Mouse (Mus musculus) cerebellum, adult 2 months (tissue): ENCODE measurements around the gene Tmtc1. TPM values are rescaled to one million over a fixed set of nuclear protein-coding genes. Genes with fewer than 3 reads are reported as not detected.

ENCODE experiments used
- DNase-seq, 2 experiments: peaks; one replicate each; pipeline ENCODE4 v3.0.0; 2021
- H3K27ac ChIP-seq: fragments of 200-500 bp; 2 replicates; pipeline ENCODE4 v1.5.1; 2012; ENCODE audit warnings: low read length, control low read depth, inconsistent platforms; ENCODE audit not compliant: insufficient read depth
- H3K27me3 ChIP-seq: fragments of 200-500 bp; 2 replicates; pipeline ENCODE4 v1.6.1; 2012; ENCODE audit warnings: inconsistent platforms, mild to moderate bottlenecking, low read length, moderate library complexity; ENCODE audit not compliant: control insufficient read depth, insufficient read depth
- H3K4me1 ChIP-seq: fragments of 200-500 bp; 2 replicates; pipeline ENCODE4 v1.6.1; 2011; ENCODE audit warnings: low read length; ENCODE audit not compliant: control insufficient read depth, insufficient read depth
- H3K4me3 ChIP-seq: fragments of 200-500 bp; replicated peaks from 2 replicates; pipeline ENCODE3; 2011; ENCODE audit warnings: mild to moderate bottlenecking, low read depth, low read length, control low read depth; ENCODE audit not compliant: insufficient read depth
- CTCF ChIP-seq: fragments of 200-500 bp; IDR thresholded peaks from 2 replicates; pipeline ENCODE4 v1.5.1; 2011; ENCODE audit warnings: low read depth, mild to moderate bottlenecking, control low read depth, low read length, moderate library complexity, borderline replicate concordance; ENCODE audit not compliant: insufficient read depth
- POLR2A ChIP-seq: fragments of 200-500 bp; IDR thresholded peaks from 2 replicates; pipeline ENCODE4 v1.6.1; 2011; ENCODE audit warnings: low read length, control low read depth, borderline replicate concordance; ENCODE audit not compliant: insufficient read depth
- WGBS: fragments of 180-500 bp; shearing (Covaris S2); methylation state at CpG from one replicate; pipeline ENCODE4 v1.1.7; 2018; 5-methylcytosine and 5-hydroxymethylcytosine counted together
- polyA plus RNA-seq: library from polyadenylated mRNA; depleted of rRNA; stranded (reverse); fragments of >200 nt; gene quantifications from 2 replicates; pipeline ENCODE4 v1.2.3, GENCODE M21; 2012

Gene Tmtc1
- polyA plus RNA-seq, 1 experiment: 18.5 TPM

DNA sequence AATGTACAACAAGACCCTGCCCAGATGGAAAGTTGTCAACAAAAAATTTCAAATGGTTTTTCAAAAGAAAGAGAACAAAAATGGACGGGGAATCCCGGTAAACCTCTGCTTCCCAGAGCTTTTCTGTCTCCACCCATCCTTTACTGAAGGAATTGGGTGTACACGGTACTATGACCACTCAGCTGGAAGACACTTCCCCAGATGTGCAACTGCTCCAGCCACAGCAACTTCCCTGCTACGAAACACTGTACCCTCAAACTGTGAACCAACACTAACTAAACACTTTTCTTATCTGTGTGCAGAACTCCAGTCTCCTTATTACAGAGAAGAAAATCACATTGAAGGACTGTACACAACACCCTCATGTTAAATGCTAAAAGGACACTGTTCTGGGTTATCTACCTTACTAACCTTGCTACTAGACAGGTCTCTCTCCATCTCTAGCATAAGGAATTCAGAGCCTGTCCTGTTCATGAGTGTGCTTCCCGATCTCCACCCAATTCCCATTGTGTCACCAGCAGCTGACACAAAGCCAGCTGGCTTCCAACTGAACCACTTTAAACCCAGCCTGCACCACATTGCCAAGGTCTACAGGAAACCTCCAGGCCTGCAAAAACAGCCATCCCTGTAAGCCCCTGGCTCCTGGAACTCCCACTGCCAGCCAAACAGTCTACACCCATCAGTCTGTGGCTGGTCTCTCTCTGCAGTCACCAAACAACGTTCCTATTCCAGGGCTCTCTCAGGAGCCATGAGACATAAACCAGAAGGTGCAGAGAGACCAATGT, 59.9 kb downstream of the Tmtc1 start:
- Histone ChIP-seq H3K27ac (no peak overlapping the region), H3K4me1 (no peaks in the 10 kb centered on the region), H3K27me3 (no peaks in the 10 kb centered on the region), H3K4me3 (no peak overlapping the region)
- DNase-seq: no peak
- WGBS: 56% methylated on average over 6 of the region's 6 CpGs
- TF ChIP-seq POLR2A: no peak
- no peak for TF ChIP-seq CTCF

DNA sequence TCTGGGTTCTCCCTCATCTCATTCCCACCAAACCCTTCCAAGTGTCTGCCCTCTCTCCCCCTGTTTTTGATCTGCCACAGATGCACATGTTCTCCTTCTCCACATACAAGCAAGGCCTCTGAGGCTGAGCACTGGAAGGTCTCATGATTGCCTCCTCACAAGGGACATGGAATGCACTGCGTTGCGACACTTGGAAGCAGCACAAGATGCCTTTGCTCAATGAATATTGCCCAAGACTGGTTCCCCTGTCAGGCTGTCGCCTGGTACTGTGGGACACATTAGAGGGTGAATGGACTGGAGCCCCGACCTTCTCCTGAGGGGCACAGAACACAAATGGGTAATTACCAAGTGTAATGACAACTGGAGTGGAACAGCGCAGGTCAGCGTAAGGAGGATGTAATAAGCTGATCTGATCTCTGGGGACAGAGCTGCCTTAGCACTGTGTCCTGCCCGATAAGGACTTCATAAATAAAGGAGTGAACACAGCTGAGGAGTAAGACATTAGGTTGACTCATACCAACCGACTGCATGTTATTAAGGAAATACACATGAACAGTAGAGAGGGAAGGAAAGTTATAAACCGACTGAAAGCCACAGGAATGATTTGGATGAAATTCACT, 62.9 kb downstream of the Tmtc1 start:
- WGBS: 85% methylated on average over 9 of the region's 9 CpGs
- Histone ChIP-seq H3K4me3 (no peak overlapping the region), H3K27ac (no peak overlapping the region), H3K4me1 (no peaks in the 10 kb centered on the region), H3K27me3 (no peaks in the 10 kb centered on the region)
- TF ChIP-seq POLR2A (no peak), CTCF (no peak)
- no peak for DNase-seq

DNA sequence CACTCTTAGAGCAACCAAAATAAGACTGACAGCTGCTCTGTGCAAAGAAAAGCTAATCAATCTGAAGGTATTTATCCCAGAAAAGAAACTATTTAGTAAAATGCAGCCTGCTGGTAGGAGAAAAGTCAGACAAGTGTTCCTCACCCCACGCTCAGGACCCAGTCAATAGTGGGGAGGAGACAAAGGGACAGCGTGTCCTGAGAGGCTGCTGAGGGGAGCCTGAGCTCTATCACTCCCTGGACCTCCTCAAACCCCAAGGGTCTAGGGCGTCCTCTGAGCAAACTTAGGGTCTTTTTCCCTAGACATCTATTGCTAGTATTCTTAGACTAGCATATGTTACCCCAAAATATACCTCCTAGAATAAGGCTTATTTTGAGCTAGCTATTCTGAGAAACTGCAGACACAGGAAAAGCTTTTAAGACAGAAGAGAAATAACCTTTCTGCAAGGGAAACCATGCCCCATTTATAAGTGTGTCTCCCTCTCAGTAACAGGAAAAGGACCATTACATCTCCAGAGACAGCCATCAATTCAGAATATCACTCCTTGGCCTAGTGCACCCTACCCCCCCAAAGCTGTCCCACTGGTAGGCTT, 68.5 kb downstream of the Tmtc1 start:
- Histone ChIP-seq H3K4me1 (no peaks in the 10 kb centered on the region), H3K4me3 (no peak overlapping the region), H3K27me3 (no peaks in the 10 kb centered on the region), H3K27ac (no peak overlapping the region)
- 56% methylated on average over 3 of the region's 3 CpGs for WGBS
- no peak for DNase-seq
- TF ChIP-seq CTCF: no peak
- no peak for TF ChIP-seq POLR2A

DNA sequence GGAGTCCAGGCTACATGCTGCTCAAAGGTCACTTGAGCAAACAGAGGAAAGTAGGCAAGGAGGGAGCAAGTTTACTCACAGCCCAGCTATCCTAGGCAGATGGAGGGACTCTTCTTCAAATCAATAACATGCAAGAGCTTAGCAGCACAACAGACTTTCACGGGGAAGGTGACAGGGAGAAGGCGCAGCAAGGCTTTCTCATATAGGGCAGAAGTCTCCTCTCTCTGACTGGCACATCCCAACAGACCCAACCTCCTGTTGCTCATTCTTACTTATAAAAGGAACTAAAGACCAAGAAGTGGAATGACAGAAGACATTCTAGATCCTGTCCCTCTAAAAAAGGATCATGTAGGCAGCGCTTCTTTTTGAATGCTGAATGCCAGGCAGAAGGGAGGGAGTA, 69.2 kb downstream of the Tmtc1 start:
- Histone ChIP-seq H3K4me1 (no peaks in the 10 kb centered on the region), H3K4me3 (no peak overlapping the region), H3K27me3 (no peaks in the 10 kb centered on the region), H3K27ac (no peak overlapping the region)
- WGBS: 85% methylated on average over 3 of the region's 3 CpGs
- DNase-seq: no peak
- TF ChIP-seq CTCF (no peak), POLR2A (no peak)

DNA sequence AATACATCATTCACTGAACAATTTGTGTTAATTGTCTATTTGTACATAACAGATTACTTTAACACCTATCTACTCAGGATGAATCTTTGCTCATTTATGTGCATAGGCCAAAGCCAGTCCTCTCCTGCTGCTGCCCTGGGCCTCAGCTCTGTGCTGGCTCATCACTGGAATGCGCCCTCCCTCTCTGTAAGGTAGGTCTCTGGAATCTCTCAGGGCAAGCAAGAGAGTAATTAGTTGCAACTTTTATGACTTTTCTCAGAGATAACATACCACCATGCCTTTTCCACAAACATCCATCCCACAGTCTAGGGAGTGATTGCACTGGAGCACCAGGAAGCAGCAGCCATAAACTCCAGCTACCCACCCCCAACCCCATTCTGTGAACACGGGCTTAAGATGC, 70.7 kb downstream of the Tmtc1 start:
- Histone ChIP-seq H3K27me3 (no peaks in the 10 kb centered on the region), H3K4me3 (no peak overlapping the region), H3K4me1 (no peaks in the 10 kb centered on the region), H3K27ac (no peak overlapping the region)
- WGBS: 89% methylated on average over 2 of the region's 2 CpGs
- DNase-seq: no peak
- TF ChIP-seq CTCF (no peak), POLR2A (no peak)

DNA sequence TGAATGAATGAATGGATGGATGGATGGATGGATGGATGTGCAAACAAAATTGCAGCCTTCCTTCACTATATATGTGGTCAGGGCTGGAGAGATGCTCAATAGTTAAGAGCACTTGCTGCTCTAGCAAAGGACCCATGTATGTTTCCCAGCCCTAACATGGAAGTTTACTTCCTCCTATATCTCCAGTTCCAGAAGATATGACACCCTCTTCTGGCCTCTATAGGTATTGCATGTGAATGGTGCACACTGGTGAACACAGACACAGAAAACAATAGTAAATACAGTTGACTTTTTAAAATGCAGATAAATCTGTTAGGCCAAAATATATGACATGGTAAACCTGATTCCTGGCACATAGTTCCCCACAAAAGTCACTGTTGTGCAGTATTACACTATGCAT, 73.0 kb downstream of the Tmtc1 start:
- Histone ChIP-seq H3K27ac (no peak overlapping the region), H3K27me3 (no peaks in the 10 kb centered on the region), H3K4me1 (no peaks in the 10 kb centered on the region), H3K4me3 (no peak overlapping the region)
- TF ChIP-seq CTCF: no peak
- TF ChIP-seq POLR2A: no peak
- no peak for DNase-seq

DNA sequence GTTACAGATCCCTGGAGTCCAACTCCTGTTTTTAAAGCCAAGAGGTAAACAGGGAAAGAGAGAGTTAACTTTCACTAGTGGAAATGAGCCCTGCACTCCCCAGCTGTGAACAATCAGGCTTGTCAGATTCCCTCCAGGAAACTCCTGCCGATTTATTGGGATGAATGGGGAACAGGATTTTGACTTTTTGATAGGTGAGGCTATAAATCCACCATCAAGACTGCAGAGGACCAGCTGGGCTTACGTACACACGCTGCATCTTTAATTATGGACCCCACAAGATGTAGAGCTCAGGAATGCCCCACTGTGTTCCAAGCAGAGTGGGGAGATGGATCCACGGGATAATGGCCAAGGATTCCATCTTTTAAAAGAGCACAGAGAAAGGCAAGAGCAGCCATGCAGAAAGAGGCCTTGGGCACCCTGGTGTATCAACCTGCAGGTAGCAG, 77.1 kb downstream of the Tmtc1 start:
- TF ChIP-seq CTCF: no peak
- H3K4me3 ChIP-seq: no peak overlapping the region
- no peak for DNase-seq
- H3K27me3 ChIP-seq: no peaks in the 10 kb centered on the region
- H3K4me1 ChIP-seq: no peaks in the 10 kb centered on the region
- no peak overlapping the region for H3K27ac ChIP-seq
- WGBS: 28% methylated on average over 4 of the region's 4 CpGs

DNA sequence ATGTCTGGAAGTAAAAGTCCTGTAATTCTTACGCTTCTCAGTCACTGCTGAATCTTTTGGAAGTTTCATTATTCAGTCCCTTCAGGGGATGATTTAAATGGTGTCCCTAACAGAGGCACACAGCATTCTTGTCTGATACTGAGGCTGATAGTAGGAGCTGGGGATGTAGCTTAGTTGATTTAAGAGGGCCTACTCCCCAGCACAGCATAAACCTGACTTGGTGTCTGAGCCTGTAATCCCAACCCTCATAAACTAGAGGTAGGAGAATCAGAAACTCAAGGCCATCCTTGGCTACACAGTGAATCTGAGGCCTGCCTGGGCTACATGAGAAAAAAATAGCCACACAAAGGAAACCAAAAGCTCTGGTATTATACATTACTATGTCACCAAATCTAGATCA, 77.6 kb downstream of the Tmtc1 start:
- Histone ChIP-seq H3K4me1 (no peaks in the 10 kb centered on the region), H3K27ac (no peak overlapping the region), H3K27me3 (no peaks in the 10 kb centered on the region), H3K4me3 (no peak overlapping the region)
- WGBS: 98% methylated on average over 1 of the region's 1 CpGs
- no peak for DNase-seq
- no peak for TF ChIP-seq POLR2A
- TF ChIP-seq CTCF: no peak
